Mouse (Mus musculus): ENCODE results near the gene Myh14. TPM values are rescaled to one million over a fixed set of nuclear protein-coding genes. Genes with fewer than 3 reads are reported as not detected.

Gene Myh14
- polyA plus RNA-seq, 1 experiment from 2014 or later: 1.6 TPM

DNA sequence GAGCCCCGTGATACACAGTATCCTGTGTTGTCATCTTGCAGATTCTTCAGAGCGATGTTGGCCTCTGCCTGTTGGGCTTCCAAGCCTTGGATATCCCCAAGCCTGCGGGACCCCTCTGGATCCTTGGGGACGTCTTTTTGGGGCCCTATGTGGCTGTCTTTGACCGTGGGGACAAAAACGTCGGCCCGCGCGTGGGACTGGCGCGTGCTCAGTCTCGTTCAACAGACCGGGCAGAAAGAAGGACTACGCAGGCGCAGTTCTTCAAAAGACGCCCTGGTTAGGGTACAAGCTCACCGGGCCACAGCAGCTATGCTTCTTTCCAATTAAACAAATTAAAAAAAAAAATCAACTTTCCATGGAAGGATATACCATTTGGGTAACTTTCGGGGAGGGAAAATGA is 84.1 kb downstream of the Myh14 start:
- Histone ChIP-seq H3K4me2 (ENCODE audit: low read length) (peak overlapping the region; percentile 96), H3K4me1 (replicated peaks; ENCODE audit: control insufficient read depth, insufficient read depth, low read length) (peaks cover 38% of the 10 kb centered on the region), H3K36me3 (ENCODE audit: control insufficient read depth, insufficient read depth) (no peaks in the 10 kb centered on the region), H3K27ac (ENCODE audit: low read length) (peak overlapping the region; percentile 5; the same call in 1 of the 2 replicates), H3K9ac (replicated peaks; ENCODE audit: low read depth, low read length) (peak overlapping the region; percentile 58), H3K9me3 (ENCODE audit: control insufficient read depth, low read length) (no peaks in the 10 kb centered on the region), H3K4me3 (replicated peaks; ENCODE audit: low read length) (peak overlapping the region; percentile 67), H3K27me3 (replicated peaks; ENCODE audit: control insufficient read depth, insufficient read depth, low read length) (peaks cover 15% of the 10 kb centered on the region)
- 12% methylated on average over 19 of the region's 19 CpGs for WGBS
- peak; percentile 17; the same call in 1 of the 2 replicates for ATAC-seq

DNA sequence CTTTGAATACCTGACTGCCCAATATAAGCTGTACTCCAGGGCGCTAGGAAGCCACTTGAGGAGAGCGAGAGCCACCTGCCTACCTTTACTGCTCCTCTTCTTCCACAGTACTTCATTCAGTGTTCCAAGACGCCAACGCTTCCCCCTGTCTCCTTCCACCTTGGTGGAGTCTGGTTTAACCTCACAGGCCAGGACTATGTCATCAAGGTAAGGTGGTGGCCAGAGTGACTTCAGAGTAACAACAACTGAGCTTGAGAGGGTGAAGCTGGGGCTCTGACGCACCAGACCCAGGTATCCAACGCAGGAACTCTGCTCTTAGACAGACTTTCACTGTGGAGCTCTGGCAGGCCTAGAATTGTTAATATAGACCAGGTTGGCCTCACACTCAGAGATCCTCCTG is 85.0 kb downstream of the Myh14 start:
- 89% methylated on average over 6 of the region's 6 CpGs for WGBS
- Histone ChIP-seq H3K27me3 (replicated peaks; ENCODE audit: control insufficient read depth, insufficient read depth, low read length) (peaks cover 12% of the 10 kb centered on the region), H3K36me3 (ENCODE audit: control insufficient read depth, insufficient read depth) (no peaks in the 10 kb centered on the region), H3K4me2 (ENCODE audit: low read length) (no peak overlapping the region), H3K9me3 (ENCODE audit: control insufficient read depth, low read length) (no peaks in the 10 kb centered on the region), H3K4me1 (replicated peaks; ENCODE audit: control insufficient read depth, insufficient read depth, low read length) (peaks cover 32% of the 10 kb centered on the region), H3K27ac (ENCODE audit: low read length) (no peak overlapping the region), H3K4me3 (replicated peaks; ENCODE audit: low read length) (no peak overlapping the region), H3K9ac (replicated peaks; ENCODE audit: low read depth, low read length) (no peak overlapping the region)
- no peak for ATAC-seq

DNA sequence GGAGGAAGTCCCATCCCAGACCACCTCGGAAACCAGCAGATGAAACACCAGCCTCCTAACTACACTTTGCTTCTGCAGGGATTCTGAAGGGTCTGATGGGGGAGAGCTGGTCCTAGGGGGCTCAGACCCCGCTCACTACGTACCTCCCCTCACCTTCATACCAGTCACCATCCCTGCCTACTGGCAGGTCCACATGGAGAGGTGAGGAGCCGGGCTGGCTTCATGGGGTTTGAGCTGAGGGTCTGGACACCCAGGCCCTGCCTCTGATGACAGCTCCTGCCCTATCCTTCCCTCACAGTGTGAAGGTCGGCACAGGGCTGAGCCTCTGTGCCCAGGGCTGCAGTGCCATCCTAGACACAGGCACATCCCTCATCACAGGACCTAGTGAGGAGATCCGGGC is 85.7 kb downstream of the Myh14 start:
- Histone ChIP-seq H3K27ac (ENCODE audit: low read length) (no peak overlapping the region), H3K4me2 (ENCODE audit: low read length) (no peak overlapping the region), H3K9me3 (ENCODE audit: control insufficient read depth, low read length) (no peaks in the 10 kb centered on the region), H3K36me3 (ENCODE audit: control insufficient read depth, insufficient read depth) (no peaks in the 10 kb centered on the region), H3K4me1 (replicated peaks; ENCODE audit: control insufficient read depth, insufficient read depth, low read length) (peaks cover 27% of the 10 kb centered on the region), H3K27me3 (replicated peaks; ENCODE audit: control insufficient read depth, insufficient read depth, low read length) (peaks cover 12% of the 10 kb centered on the region), H3K4me3 (replicated peaks; ENCODE audit: low read length) (no peak overlapping the region), H3K9ac (replicated peaks; ENCODE audit: low read depth, low read length) (no peak overlapping the region)
- WGBS: 89% methylated on average over 6 of the region's 6 CpGs
- ATAC-seq: no peak

DNA sequence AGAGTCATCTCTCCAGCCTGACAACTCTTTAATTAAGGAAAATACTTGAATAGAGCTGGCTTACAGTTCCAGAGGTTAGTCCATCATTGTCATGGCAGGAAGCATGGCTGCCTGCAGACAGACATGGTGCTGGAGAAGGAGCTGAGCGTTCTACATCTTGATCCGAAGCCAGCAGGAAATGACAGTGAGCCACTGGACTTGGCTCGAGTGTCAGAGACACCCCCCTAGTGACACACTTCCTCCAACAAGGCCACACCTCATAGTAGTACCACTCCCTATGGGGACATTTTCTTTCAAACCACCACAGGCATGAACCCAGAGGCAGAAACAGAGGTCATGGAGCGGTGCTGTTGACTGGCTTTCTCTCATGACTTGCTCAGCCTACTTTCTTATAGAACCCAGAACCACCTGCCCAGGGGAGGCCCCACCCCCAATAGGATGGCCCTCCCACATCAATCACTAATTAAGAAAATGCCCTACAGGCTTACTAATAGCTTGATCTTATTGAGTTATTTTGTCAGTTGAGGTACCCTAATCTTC is 86.3 kb downstream of the Myh14 start:
- ATAC-seq: no peak
- 81% methylated on average over 4 of the region's 4 CpGs for WGBS

DNA sequence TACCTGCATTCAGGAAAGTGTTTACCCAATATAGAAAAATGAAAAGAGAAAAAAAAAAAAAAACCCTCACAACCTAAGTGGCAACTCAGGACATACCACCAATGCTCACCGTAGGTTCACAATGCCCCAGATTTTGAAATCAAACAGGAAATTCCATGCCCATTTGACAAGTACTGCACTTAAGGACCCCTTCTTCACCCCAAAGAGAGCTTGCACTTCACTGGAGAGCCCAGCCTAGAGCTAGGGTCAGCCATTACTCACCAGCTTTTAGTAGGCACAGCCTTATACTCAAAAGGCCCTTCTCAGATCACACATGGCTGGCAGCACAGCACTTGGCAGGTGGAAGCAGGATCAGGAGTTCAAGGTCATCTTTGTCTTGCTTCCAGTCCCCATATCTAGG is 87.5 kb downstream of the Myh14 start:
- H3K27me3 ChIP-seq (replicated peaks; ENCODE audit: control insufficient read depth, insufficient read depth, low read length): peaks cover 8% of the 10 kb centered on the region
- H3K4me1 ChIP-seq (replicated peaks; ENCODE audit: control insufficient read depth, insufficient read depth, low read length): peaks cover 12% of the 10 kb centered on the region
- no peak overlapping the region for H3K4me3 ChIP-seq (replicated peaks; ENCODE audit: low read length)
- WGBS: 91% methylated on average over 1 of the region's 1 CpGs
- H3K9ac ChIP-seq (replicated peaks; ENCODE audit: low read depth, low read length): no peak overlapping the region
- H3K4me2 ChIP-seq (ENCODE audit: low read length): no peak overlapping the region
- no peaks in the 10 kb centered on the region; the same call in 1 of the 2 replicates for H3K9me3 ChIP-seq (ENCODE audit: control insufficient read depth, low read length)
- ATAC-seq: no peak
- H3K27ac ChIP-seq (ENCODE audit: low read length): no peak overlapping the region
- no peaks in the 10 kb centered on the region for H3K36me3 ChIP-seq (ENCODE audit: control insufficient read depth, insufficient read depth)

More for the DNA sequence above, 86.3 kb downstream of the Myh14 start:
- Histone ChIP-seq H3K27me3 (replicated peaks; ENCODE audit: control insufficient read depth, insufficient read depth, low read length) (peaks cover 12% of the 10 kb centered on the region), H3K4me1 (replicated peaks; ENCODE audit: control insufficient read depth, insufficient read depth, low read length) (peaks cover 21% of the 10 kb centered on the region), H3K4me3 (replicated peaks; ENCODE audit: low read length) (no peak overlapping the region), H3K9me3 (ENCODE audit: control insufficient read depth, low read length) (no peaks in the 10 kb centered on the region), H3K9ac (replicated peaks; ENCODE audit: low read depth, low read length) (no peak overlapping the region), H3K27ac (ENCODE audit: low read length) (no peak overlapping the region), H3K4me2 (ENCODE audit: low read length) (no peak overlapping the region), H3K36me3 (ENCODE audit: control insufficient read depth, insufficient read depth) (no peaks in the 10 kb centered on the region)

DNA sequence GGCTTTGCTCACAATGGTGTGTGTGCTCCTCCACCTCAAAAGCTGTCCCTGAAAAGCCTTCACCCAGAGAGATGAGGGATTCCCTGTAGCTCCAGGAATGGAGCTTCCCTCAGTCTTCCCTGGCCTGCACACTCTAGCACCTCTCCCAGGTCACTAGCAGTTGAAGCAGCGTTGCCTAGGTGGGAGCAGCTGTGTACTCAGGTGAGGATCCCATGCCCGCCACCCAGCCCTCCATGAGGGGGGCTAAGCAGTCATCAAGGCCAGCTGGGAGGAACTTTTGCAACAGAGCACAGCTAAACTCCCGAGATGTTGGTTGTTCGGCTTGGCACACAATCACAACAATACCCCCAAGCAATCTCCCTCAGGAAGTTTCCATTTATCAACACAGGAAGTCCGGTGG is 87.9 kb downstream of the Myh14 start:
- ATAC-seq: no peak
- WGBS: 82% methylated on average over 5 of the region's 5 CpGs
- H3K9ac ChIP-seq (replicated peaks; ENCODE audit: low read depth, low read length): no peak overlapping the region
- H3K4me2 ChIP-seq (ENCODE audit: low read length): no peak overlapping the region
- H3K27ac ChIP-seq (ENCODE audit: low read length): no peak overlapping the region
- H3K27me3 ChIP-seq (replicated peaks; ENCODE audit: control insufficient read depth, insufficient read depth, low read length): peaks cover 5% of the 10 kb centered on the region
- H3K36me3 ChIP-seq (ENCODE audit: control insufficient read depth, insufficient read depth): no peaks in the 10 kb centered on the region
- H3K9me3 ChIP-seq (ENCODE audit: control insufficient read depth, low read length): no peaks in the 10 kb centered on the region; the same call in 1 of the 2 replicates
- H3K4me1 ChIP-seq (replicated peaks; ENCODE audit: control insufficient read depth, insufficient read depth, low read length): peaks cover 8% of the 10 kb centered on the region
- H3K4me3 ChIP-seq (replicated peaks; ENCODE audit: low read length): no peak overlapping the region

DNA sequence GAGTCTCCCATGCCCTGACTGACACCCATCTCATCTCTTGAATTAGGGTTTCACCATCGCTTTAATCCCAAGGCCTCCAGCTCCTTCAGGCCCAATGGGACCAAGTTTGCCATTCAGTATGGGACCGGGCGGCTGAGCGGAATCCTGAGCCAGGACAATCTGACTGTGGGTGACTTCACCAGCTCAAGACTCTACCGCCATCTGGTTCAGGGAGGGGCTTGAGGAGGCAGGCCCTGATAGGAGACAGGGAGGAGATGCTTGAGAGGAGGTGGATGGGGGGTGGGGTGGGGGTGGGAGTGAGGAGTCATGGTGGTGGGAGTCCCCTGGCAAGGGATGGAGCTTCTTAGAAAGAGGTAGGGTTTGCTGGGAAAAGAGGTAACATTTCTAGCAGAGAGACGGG is 89.0 kb downstream of the Myh14 start:
- no peak overlapping the region for H3K27ac ChIP-seq (ENCODE audit: low read length)
- 77% methylated on average over 6 of the region's 6 CpGs for WGBS
- no peak overlapping the region for H3K4me2 ChIP-seq (ENCODE audit: low read length)
- no peaks in the 10 kb centered on the region for H3K36me3 ChIP-seq (ENCODE audit: control insufficient read depth, insufficient read depth)
- no peak for ATAC-seq
- H3K9ac ChIP-seq (replicated peaks; ENCODE audit: low read depth, low read length): no peak overlapping the region
- no peaks in the 10 kb centered on the region for H3K4me1 ChIP-seq (replicated peaks; ENCODE audit: control insufficient read depth, insufficient read depth, low read length)
- no peaks in the 10 kb centered on the region for H3K27me3 ChIP-seq (replicated peaks; ENCODE audit: control insufficient read depth, insufficient read depth, low read length)
- no peak overlapping the region for H3K4me3 ChIP-seq (replicated peaks; ENCODE audit: low read length)
- no peaks in the 10 kb centered on the region; the same call in 1 of the 2 replicates for H3K9me3 ChIP-seq (ENCODE audit: control insufficient read depth, low read length)

DNA sequence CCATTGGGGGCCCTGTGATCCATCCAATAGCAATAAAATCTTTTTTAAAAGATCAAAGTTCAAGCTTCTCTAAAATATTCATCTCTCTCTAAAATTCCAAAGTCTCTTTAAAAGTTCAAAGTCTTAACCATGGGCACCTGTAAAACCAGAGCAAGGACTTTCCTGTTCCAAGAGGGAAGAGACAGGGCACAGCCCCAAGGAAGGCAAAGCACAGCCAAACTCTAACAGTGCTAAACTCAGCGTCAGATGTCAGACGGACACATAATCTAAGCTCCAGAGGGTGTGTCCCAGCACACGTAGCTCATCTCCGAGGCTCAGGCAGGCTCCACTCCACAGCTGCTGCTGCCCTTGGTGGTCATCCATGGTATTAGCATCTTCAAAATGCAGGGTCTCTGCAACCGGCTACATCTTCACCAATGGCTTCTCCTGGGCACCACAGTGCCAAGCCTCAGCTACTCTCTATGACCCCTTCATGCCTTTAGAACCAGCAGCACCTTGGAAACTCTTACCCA is 94.3 kb downstream of the Myh14 start:
- no peak for ATAC-seq
- no peak overlapping the region for H3K27ac ChIP-seq (ENCODE audit: low read length)
- WGBS: 64% methylated on average over 5 of the region's 5 CpGs
- H3K4me1 ChIP-seq (replicated peaks; ENCODE audit: control insufficient read depth, insufficient read depth, low read length): no peaks in the 10 kb centered on the region
- H3K9me3 ChIP-seq (ENCODE audit: control insufficient read depth, low read length): no peaks in the 10 kb centered on the region; the same call in 1 of the 2 replicates
- no peaks in the 10 kb centered on the region for H3K27me3 ChIP-seq (replicated peaks; ENCODE audit: control insufficient read depth, insufficient read depth, low read length)
- H3K4me2 ChIP-seq (ENCODE audit: low read length): no peak overlapping the region
- H3K4me3 ChIP-seq (replicated peaks; ENCODE audit: low read length): no peak overlapping the region
- no peaks in the 10 kb centered on the region for H3K36me3 ChIP-seq (ENCODE audit: control insufficient read depth, insufficient read depth)
- no peak overlapping the region for H3K9ac ChIP-seq (replicated peaks; ENCODE audit: low read depth, low read length)

DNA sequence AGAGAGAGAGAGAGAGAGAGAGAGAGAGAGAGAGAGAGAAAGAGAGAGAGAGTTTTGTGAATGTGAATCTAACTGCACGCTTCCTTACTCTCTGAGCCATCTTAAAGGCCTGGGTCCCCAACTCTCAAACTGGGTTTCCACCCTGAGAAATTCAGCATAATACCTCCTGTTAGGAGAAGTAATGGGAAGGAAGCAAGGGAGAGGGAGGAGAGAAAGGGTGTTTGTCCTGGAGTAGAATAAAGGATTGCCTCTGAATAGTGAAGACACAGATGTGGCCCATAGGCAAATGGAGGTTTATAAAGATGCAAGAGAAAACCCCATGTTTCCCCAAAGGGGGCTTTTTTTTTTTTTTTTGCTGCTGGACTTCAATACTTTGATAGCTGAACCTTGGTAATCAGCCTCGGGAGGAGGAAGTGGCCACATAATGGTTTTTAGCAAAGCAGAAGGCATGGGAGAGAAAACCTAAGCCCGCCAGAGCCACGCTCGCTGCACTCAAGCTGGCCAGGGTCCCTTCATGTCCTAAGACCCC is 97.6 kb downstream of the Myh14 start:
- Histone ChIP-seq H3K36me3 (ENCODE audit: control insufficient read depth, insufficient read depth) (no peaks in the 10 kb centered on the region), H3K9ac (replicated peaks; ENCODE audit: low read depth, low read length) (no peak overlapping the region), H3K4me3 (replicated peaks; ENCODE audit: low read length) (no peak overlapping the region), H3K4me2 (ENCODE audit: low read length) (no peak overlapping the region), H3K27me3 (replicated peaks; ENCODE audit: control insufficient read depth, insufficient read depth, low read length) (0 out of 2 replicates have a peak, but pooled peaks cover under 1% of the 10 kb centered on the region), H3K27ac (ENCODE audit: low read length) (no peak overlapping the region), H3K4me1 (replicated peaks; ENCODE audit: control insufficient read depth, insufficient read depth, low read length) (no peaks in the 10 kb centered on the region), H3K9me3 (ENCODE audit: control insufficient read depth, low read length) (no peaks in the 10 kb centered on the region)
- ATAC-seq: no peak
- WGBS: 69% methylated on average over 5 of the region's 5 CpGs
